Mouse (Mus musculus): ENCODE measurements around the gene Itga7. TPM values are rescaled to one million over a fixed set of nuclear protein-coding genes. Genes with fewer than 3 reads are reported as not detected.

The Itga7 gene
- polyA plus RNA-seq, 1 experiment, result 8.4 TPM

DNA sequence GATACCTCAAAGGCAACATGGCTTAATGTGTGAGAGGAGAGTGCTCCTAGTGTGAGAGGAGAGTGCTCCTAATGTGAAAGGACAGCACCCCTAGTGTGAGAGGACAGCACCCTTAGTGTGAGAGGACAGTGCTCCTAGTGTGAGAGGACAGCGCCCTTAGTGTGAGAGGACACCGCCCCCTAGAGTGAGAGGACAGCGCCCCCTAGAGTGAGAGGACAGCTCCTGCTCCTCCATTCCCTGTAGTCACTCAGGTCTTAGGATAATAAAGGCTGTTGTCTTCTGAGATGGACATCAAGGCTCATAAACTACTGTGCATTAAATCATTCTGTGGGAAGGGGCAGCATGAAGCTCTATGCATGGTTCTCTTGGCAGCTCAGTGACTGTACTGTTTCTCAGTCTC lies 12.1 kb downstream of the Itga7 start:
- Histone ChIP-seq H3K27ac (ENCODE audit: insufficient read depth, low read depth, low read length) (no peak overlapping the region), H3K27me3 (ENCODE audit: control insufficient read depth, insufficient read depth, low read length) (no peaks in the 10 kb centered on the region), H3K4me1 (ENCODE audit: control insufficient read depth, insufficient read depth, insufficient read length, low read length) (no peaks in the 10 kb centered on the region), H3K4me3 (ENCODE audit: low read depth, low read length) (no peak overlapping the region), H3K36me3 (ENCODE audit: control insufficient read depth, insufficient read depth, low read length) (no peaks in the 10 kb centered on the region)
- TF ChIP-seq POLR2A (IDR thresholded peaks at IDR 0.05; ENCODE audit: low read depth, low read length), result no peak
- peak; percentile 68; the same call in 1 of the 2 replicates for TF ChIP-seq CTCF (IDR thresholded peaks at IDR 0.05; ENCODE audit: extremely low read depth, insufficient read length, insufficient replicate concordance, low read depth, low read length)
- 17% methylated on average over 3 of the region's 3 CpGs for WGBS

- no peak for TF ChIP-seq POLR2A (IDR thresholded peaks at IDR 0.05; ENCODE audit: low read depth, low read length)
- no peak for TF ChIP-seq CTCF (IDR thresholded peaks at IDR 0.05; ENCODE audit: extremely low read depth, insufficient read length, insufficient replicate concordance, low read depth, low read length)
- Histone ChIP-seq H3K4me1 (ENCODE audit: control insufficient read depth, insufficient read depth, insufficient read length, low read length) (no peaks in the 10 kb centered on the region), H3K27ac (ENCODE audit: insufficient read depth, low read depth, low read length) (no peak overlapping the region), H3K36me3 (ENCODE audit: control insufficient read depth, insufficient read depth, low read length) (no peaks in the 10 kb centered on the region), H3K4me3 (ENCODE audit: low read depth, low read length) (no peak overlapping the region), H3K27me3 (ENCODE audit: control insufficient read depth, insufficient read depth, low read length) (no peaks in the 10 kb centered on the region)
- WGBS, result 91% methylated on average over 4 of the region's 4 CpGs
These were observed 13.9 kb downstream of the Itga7 start for GRCm38 (mm10) chr10:128947496-128947895.

- WGBS, result 57% methylated on average over 16 of the region's 16 CpGs
- Histone ChIP-seq H3K27me3 (ENCODE audit: control insufficient read depth, insufficient read depth, low read length) (no peaks in the 10 kb centered on the region), H3K36me3 (ENCODE audit: control insufficient read depth, insufficient read depth, low read length) (no peaks in the 10 kb centered on the region), H3K4me3 (ENCODE audit: low read depth, low read length) (no peak overlapping the region), H3K27ac (ENCODE audit: insufficient read depth, low read depth, low read length) (no peak overlapping the region), H3K4me1 (ENCODE audit: control insufficient read depth, insufficient read depth, insufficient read length, low read length) (no peaks in the 10 kb centered on the region)
- TF ChIP-seq POLR2A (IDR thresholded peaks at IDR 0.05; ENCODE audit: low read depth, low read length), result no peak
- TF ChIP-seq CTCF (IDR thresholded peaks at IDR 0.05; ENCODE audit: extremely low read depth, insufficient read length, insufficient replicate concordance, low read depth, low read length), result no peak
These were observed 16.7 kb downstream of the Itga7 start for GRCm38 (mm10) chr10:128950208-128950887.

DNA sequence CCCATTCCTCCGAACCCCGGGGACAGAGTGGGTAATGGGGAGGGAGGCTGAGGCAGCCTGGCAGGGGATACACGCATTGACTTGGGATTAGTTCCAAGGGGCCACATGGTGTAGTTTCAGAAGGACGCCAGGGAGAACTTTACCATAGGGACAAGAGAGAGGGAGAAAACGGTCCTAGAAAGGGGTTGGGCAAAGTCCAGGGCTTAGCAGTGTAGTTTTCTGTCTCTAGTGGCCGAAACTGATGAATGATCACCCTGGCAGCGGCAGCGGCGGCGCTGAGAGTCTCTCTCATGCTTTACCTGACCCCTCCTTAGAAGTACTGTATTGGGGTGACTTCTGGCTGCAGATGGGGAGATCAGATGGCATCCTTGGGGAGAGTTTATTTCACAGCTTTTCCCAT lies 24.7 kb downstream of the Itga7 start:
- WGBS, result 83% methylated on average over 10 of the region's 10 CpGs
- H3K27ac ChIP-seq (ENCODE audit: insufficient read depth, low read depth, low read length), result no peak overlapping the region
- H3K4me3 ChIP-seq (ENCODE audit: low read depth, low read length), result no peak overlapping the region

GRCm38 (mm10) chr10:128960142-128960541 lies 26.5 kb downstream of the Itga7 start:
- H3K36me3 ChIP-seq (ENCODE audit: control insufficient read depth, insufficient read depth, low read length), result 0 out of 2 replicates have a peak, but pooled peaks cover 4% of the 10 kb centered on the region
- H3K27ac ChIP-seq (ENCODE audit: insufficient read depth, low read depth, low read length), result peak overlapping the region; percentile 87; the same call in 1 of the 2 replicates
- no peaks in the 10 kb centered on the region for H3K27me3 ChIP-seq (ENCODE audit: control insufficient read depth, insufficient read depth, low read length)
- H3K4me1 ChIP-seq (ENCODE audit: control insufficient read depth, insufficient read depth, insufficient read length, low read length), result peaks cover 17% of the 10 kb centered on the region
- H3K4me3 ChIP-seq (ENCODE audit: low read depth, low read length), result peak overlapping the region; percentile 57
- TF ChIP-seq POLR2A (IDR thresholded peaks at IDR 0.05; ENCODE audit: low read depth, low read length) (no peak), CTCF (IDR thresholded peaks at IDR 0.05; ENCODE audit: extremely low read depth, insufficient read length, insufficient replicate concordance, low read depth, low read length) (no peak)
- WGBS, result 60% methylated on average over 4 of the region's 4 CpGs

More for the DNA sequence above, 24.7 kb downstream of the Itga7 start:
- Histone ChIP-seq H3K4me1 (ENCODE audit: control insufficient read depth, insufficient read depth, insufficient read length, low read length) (peaks cover 13% of the 10 kb centered on the region), H3K36me3 (ENCODE audit: control insufficient read depth, insufficient read depth, low read length) (0 out of 2 replicates have a peak, but pooled peaks cover 4% of the 10 kb centered on the region), H3K27me3 (ENCODE audit: control insufficient read depth, insufficient read depth, low read length) (no peaks in the 10 kb centered on the region)
- no peak for TF ChIP-seq POLR2A (IDR thresholded peaks at IDR 0.05; ENCODE audit: low read depth, low read length)
- TF ChIP-seq CTCF (IDR thresholded peaks at IDR 0.05; ENCODE audit: extremely low read depth, insufficient read length, insufficient replicate concordance, low read depth, low read length), result no peak

DNA sequence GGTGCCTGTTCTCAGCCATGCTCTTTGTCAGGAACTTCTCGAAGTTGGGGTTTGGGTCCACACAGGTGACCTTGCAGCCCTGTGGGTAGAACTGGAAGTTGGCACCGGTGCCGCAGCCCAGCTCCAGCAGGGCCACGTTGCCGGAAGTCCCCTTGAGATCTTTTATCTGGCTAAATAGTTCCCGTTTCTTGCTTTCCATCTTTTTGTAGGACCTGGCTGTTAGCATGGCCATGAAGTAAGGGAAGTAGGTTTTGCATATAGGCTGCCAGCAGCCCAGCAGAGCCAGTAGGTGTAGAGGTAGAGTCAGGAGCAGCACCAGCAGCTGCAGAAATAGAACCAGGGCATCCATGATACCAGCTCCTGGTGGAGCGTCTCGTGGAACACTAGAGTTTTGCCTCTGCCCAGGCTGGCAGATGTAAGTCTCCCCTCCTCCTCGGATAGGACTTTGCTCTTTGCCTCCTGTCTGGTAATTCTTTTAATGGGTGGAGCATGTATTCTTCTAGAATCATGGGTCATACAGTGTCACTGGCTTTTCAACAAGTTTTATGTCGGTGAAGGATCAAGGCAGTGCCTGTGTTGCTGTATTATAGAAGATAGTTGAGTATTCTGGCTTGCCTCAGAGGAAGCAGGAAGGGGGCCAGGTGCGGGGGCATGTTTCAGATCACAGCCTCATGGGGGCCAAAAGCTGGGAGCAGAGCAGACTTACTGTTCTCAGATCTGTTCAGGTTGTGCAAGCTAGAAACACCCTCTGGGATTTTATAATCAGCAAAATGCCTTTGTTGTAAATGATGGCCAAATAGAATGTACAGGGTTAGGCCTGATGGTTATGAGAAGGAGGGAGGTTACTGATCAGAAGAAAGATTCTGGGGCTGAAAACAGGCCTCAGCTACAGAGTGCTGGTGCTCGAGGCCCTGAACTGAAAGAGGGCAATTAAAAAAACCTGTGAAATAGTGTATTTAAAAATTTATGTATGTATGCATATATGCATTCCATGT lies 27.3 kb downstream of the Itga7 start, which contains the start of gene Mettl7b:
Mettl7b (minus strand) TSS at position 399 of the 995 bp plus-strand sequence.
- Histone ChIP-seq H3K4me3 (ENCODE audit: low read depth, low read length) (peak within 1 kb of the TSS; percentile 57), H3K27me3 (ENCODE audit: control insufficient read depth, insufficient read depth, low read length) (no peaks in the 10 kb centered on the region), H3K36me3 (ENCODE audit: control insufficient read depth, insufficient read depth, low read length) (0 out of 2 replicates have a peak, but pooled peaks cover 4% of the 10 kb centered on the region), H3K27ac (ENCODE audit: insufficient read depth, low read depth, low read length) (peak within 1 kb of the TSS; percentile 87), H3K4me1 (ENCODE audit: control insufficient read depth, insufficient read depth, insufficient read length, low read length) (peaks cover 19% of the 10 kb centered on the region)
- WGBS, result 24% methylated on average over 12 of the region's 12 CpGs
- peak; percentile 36; the same call in 1 of the 2 replicates for TF ChIP-seq POLR2A (IDR thresholded peaks at IDR 0.05; ENCODE audit: low read depth, low read length)
- no peak for TF ChIP-seq CTCF (IDR thresholded peaks at IDR 0.05; ENCODE audit: extremely low read depth, insufficient read length, insufficient replicate concordance, low read depth, low read length)
